Mouse (Mus musculus): ENCODE data around the gene Evi5l.
"Not testable (repeated sequence)": the region's sequence is repeated elsewhere in the genome, so short reads cannot be mapped to it uniquely, and the experiment has no call there.

Gene Evi5l

GRCm38 (mm10) chr8:4238434-4239192 is 72.2 kb downstream of the Evi5l start, which contains the start of the genes Map2k7 and Gm49320:
Map2k7 (plus strand) TSS chr8:4238740.
Gm49320 (plus strand) TSS chr8:4238865.
- DNase-seq (ENCODE audit: low read depth, low spot score), result peak; percentile 100

- no peak for DNase-seq (ENCODE audit: low read depth, low spot score)
Measured at GRCm38 (mm10) chr8:4239193-4239890, 73.0 kb downstream of the Evi5l start.

- no peak for DNase-seq (ENCODE audit: low read depth, low spot score)
Measured at GRCm38 (mm10) chr8:4245061-4245460, 78.7 kb downstream of the Evi5l start.

GRCm38 (mm10) chr8:4245737-4246136 is 79.4 kb downstream of the Evi5l start:
- no peak for DNase-seq (ENCODE audit: low read depth, low spot score)

- DNase-seq (ENCODE audit: low read depth, low spot score), result no peak
Measured at GRCm38 (mm10) chr8:4247241-4247640, 80.9 kb downstream of the Evi5l start.

GRCm38 (mm10) chr8:4247951-4248540 is 81.7 kb downstream of the Evi5l start, which contains the start of gene Tgfbr3l:
Tgfbr3l (plus strand) TSS chr8:4248214.
- DNase-seq (ENCODE audit: low read depth, low spot score), result no peak

- DNase-seq (ENCODE audit: low read depth, low spot score), result no peak
Measured at GRCm38 (mm10) chr8:4249213-4249612, 82.8 kb downstream of the Evi5l start.

GRCm38 (mm10) chr8:4250306-4250970 is 84.1 kb downstream of the Evi5l start:
- DNase-seq (ENCODE audit: low read depth, low spot score), result peak; percentile 80

GRCm38 (mm10) chr8:4252116-4252760 is 85.9 kb downstream of the Evi5l start:
- no peak for DNase-seq (ENCODE audit: low read depth, low spot score)

- peak; percentile 89 for DNase-seq (ENCODE audit: low read depth, low spot score)
Measured at GRCm38 (mm10) chr8:4252934-4253841, 86.8 kb downstream of the Evi5l start, which contains the start of gene Snapc2. Snapc2 (plus strand) TSS chr8:4253080.

- no peak for DNase-seq (ENCODE audit: low read depth, low spot score)
Measured at GRCm38 (mm10) chr8:4254001-4254400, 87.6 kb downstream of the Evi5l start.

GRCm38 (mm10) chr8:4255471-4255870 is 89.1 kb downstream of the Evi5l start:
- not testable (repeated sequence) for DNase-seq (ENCODE audit: low read depth, low spot score)

GRCm38 (mm10) chr8:4256911-4257310 is 90.5 kb downstream of the Evi5l start:
- DNase-seq (ENCODE audit: low read depth, low spot score), result no peak

- DNase-seq (ENCODE audit: low read depth, low spot score), result no peak
Measured at GRCm38 (mm10) chr8:4257350-4257749, 91.0 kb downstream of the Evi5l start.

GRCm38 (mm10) chr8:4258233-4258632 is 91.9 kb downstream of the Evi5l start:
- DNase-seq (ENCODE audit: low read depth, low spot score), result peak; percentile 86

- peak; percentile 64 for DNase-seq (ENCODE audit: low read depth, low spot score)
Measured at GRCm38 (mm10) chr8:4258678-4259077, 92.3 kb downstream of the Evi5l start.

GRCm38 (mm10) chr8:4259125-4259804 is 92.9 kb downstream of the Evi5l start, which contains the start of gene Ctxn1:
Ctxn1 (minus strand) TSS chr8:4259274.
- DNase-seq (ENCODE audit: low read depth, low spot score), result peak; percentile 91

GRCm38 (mm10) chr8:4259805-4260170 is 93.4 kb downstream of the Evi5l start:
- no peak for DNase-seq (ENCODE audit: low read depth, low spot score)

Measured in forelimb bud, embryonic 11.5 days (tissue).